9 mouse cellular contexts compared by ENCODE assay signal in the genomic region with DNA sequence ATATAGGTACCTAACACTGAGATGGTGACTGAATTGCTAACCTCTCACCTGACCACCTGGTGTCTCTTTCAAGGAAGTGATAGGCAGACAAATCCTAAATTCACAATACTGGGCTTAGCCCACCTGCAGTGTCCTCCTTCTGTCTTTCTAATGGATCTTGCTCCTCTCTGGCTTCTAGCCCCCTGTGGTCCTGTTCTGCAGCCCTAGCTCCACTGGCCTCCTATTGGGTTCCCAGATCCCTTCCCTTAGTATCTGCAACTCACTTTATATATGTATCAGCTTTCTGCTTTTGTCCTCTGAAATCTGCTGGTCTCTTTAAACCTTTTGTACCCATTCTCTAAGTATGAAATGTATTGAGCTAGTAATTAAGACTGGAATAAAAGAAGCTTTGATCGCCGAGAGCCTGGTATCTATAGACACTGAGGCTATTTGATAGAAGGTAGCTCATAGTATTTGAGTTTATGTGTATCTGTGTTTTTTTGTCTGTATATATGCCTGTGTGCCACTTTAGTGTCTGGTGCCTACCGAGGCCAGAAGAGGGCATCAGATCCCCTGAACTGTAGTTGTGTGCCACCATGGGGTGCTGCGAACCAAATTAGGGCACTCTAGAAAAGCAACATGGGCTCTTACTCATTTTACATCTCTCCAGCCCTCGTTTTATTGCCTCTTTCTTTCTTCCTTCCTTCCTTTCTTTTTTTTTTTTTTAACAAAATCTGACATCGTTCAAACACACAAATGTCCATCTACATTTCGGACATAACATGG. TPM values are rescaled to one million over a fixed set of nuclear protein-coding genes. Genes with fewer than 3 reads are reported as not detected.
DNase-seq lines count a peak whose midpoint lies in the region; ATAC-seq and TF ChIP-seq lines count a peak whose summit lies in the region.
"Had no signal": no experiment of that assay in that cellular context is flagged by ENCODE, and none has a peak within 500 bp of the region (broad histone marks: within the 10 kb centered on the region; RNA-seq: fewer than 3 reads in every experiment).

No protein-coding gene starts in this region.

- no peaks in the 10 kb centered on the region for H3K27me3 ChIP-seq in hindbrain, embryonic 13.5 days
- H3K27me3 ChIP-seq in hindbrain, embryonic 10.5 days (ENCODE audit: insufficient read depth, poor library complexity, severe bottlenecking): peaks cover 13% of the 10 kb centered on the region; the same call in 1 of the 2 replicates
- no peaks in the 10 kb centered on the region for H3K27me3 ChIP-seq in megakaryocyte, embryonic 14.5 days (replicated peaks)
- no peaks in the 10 kb centered on the region for H3K27me3 ChIP-seq in liver, embryonic 14.5 days (ENCODE audit: control insufficient read depth, insufficient read depth, low read length)
- H3K27me3 ChIP-seq in stomach, postnatal 0 days (ENCODE audit: control insufficient read depth, insufficient read depth, low read length): no peaks in the 10 kb centered on the region
- no peaks in the 10 kb centered on the region for H3K27me3 ChIP-seq in heart, embryonic 11.5 days (ENCODE audit: control insufficient read depth, insufficient read depth, low read length)
- H3K27me3 ChIP-seq: lung, embryonic 15.5 days had no signal

- no peak for TF ChIP-seq EP300 in liver, embryonic 14.5 days (IDR thresholded peaks at IDR 0.05; ENCODE audit: low read depth)
- TF ChIP-seq EP300 in stomach, postnatal 0 days (optimal IDR thresholded peaks at IDR 0.05): no peak

- H3K36me3 ChIP-seq in hindbrain, embryonic 13.5 days: no peaks in the 10 kb centered on the region
- peaks cover 3% of the 10 kb centered on the region; the same call in 1 of the 2 replicates for H3K36me3 ChIP-seq in hindbrain, embryonic 10.5 days
- H3K36me3 ChIP-seq in megakaryocyte, embryonic 14.5 days (replicated peaks; ENCODE audit: low read length): peaks cover 5% of the 10 kb centered on the region
- no peaks in the 10 kb centered on the region for H3K36me3 ChIP-seq in liver, embryonic 14.5 days (replicated peaks; ENCODE audit: control insufficient read depth, insufficient read depth, low read depth)
- no peaks in the 10 kb centered on the region for H3K36me3 ChIP-seq in stomach, postnatal 0 days (ENCODE audit: control insufficient read depth, insufficient read depth, low read length)
- no peaks in the 10 kb centered on the region for H3K36me3 ChIP-seq in heart, embryonic 11.5 days (ENCODE audit: control insufficient read depth, insufficient read depth, low read length)
- H3K36me3 ChIP-seq: G1E; lung, embryonic 15.5 days had no signal

- H3K9me3 ChIP-seq in hindbrain, embryonic 13.5 days: 0 out of 2 replicates have a peak, but pooled peaks cover 7% of the 10 kb centered on the region
- H3K9me3 ChIP-seq in hindbrain, embryonic 10.5 days: peaks cover 22% of the 10 kb centered on the region
- H3K9me3 ChIP-seq in megakaryocyte, embryonic 14.5 days: peaks cover 13% of the 10 kb centered on the region
- H3K9me3 ChIP-seq in liver, embryonic 14.5 days (ENCODE audit: control insufficient read depth, low read length): no peaks in the 10 kb centered on the region; the same call in 1 of the 2 replicates
- no peaks in the 10 kb centered on the region for H3K9me3 ChIP-seq in stomach, postnatal 0 days (ENCODE audit: control insufficient read depth, low read length)
- no peaks in the 10 kb centered on the region; the same call in 1 of the 2 replicates for H3K9me3 ChIP-seq in heart, embryonic 11.5 days (replicated peaks; ENCODE audit: control insufficient read depth, low read length)
- H3K9me3 ChIP-seq: lung, embryonic 15.5 days had no signal

- WGBS in hindbrain, embryonic 13.5 days: 80% methylated on average over 7 of the region's 7 CpGs
- 75% methylated on average over 7 of the region's 7 CpGs for WGBS in hindbrain, embryonic 10.5 days
- 84% methylated on average over 7 of the region's 7 CpGs for WGBS in liver, embryonic 14.5 days (ENCODE audit: insufficient replicate concordance)
- 88% methylated on average over 7 of the region's 7 CpGs for WGBS in stomach, postnatal 0 days
- 79% methylated on average over 7 of the region's 7 CpGs for WGBS in heart, embryonic 11.5 days (ENCODE audit: insufficient replicate concordance)

- no peak overlapping the region for H3K4me3 ChIP-seq in hindbrain, embryonic 13.5 days
- no peak overlapping the region for H3K4me3 ChIP-seq in hindbrain, embryonic 10.5 days
- peak overlapping the region; percentile 97 for H3K4me3 ChIP-seq in megakaryocyte, embryonic 14.5 days (replicated peaks)
- H3K4me3 ChIP-seq in liver, embryonic 14.5 days (ENCODE audit: insufficient read depth in 1 of 2, low read depth in 2 of 2, low read length in 2 of 2): no peak overlapping the region
- H3K4me3 ChIP-seq in stomach, postnatal 0 days (ENCODE audit: low read depth, low read length): no peak overlapping the region
- no peak overlapping the region for H3K4me3 ChIP-seq in heart, embryonic 11.5 days (ENCODE audit: low read depth, low read length)

- no peak for ATAC-seq in hindbrain, embryonic 13.5 days (ENCODE audit: low FRiP score)
- no peak for ATAC-seq in megakaryocyte, adult 5-6 weeks (ENCODE audit: poor library complexity, severe bottlenecking)
- no peak for ATAC-seq in liver, embryonic 14.5 days (ENCODE audit: insufficient read depth)
- no peak for ATAC-seq in stomach, postnatal 0 days (ENCODE audit: low FRiP score, low TSS enrichment)
- ATAC-seq in heart, embryonic 11.5 days (replicated peaks; ENCODE audit: insufficient number of reproducible peaks, low FRiP score, low TSS enrichment): no peak

- no peak for DNase-seq in hindbrain, embryonic 10.5 days (ENCODE audit: low spot score)
- no peak for DNase-seq in liver, embryonic 14.5 days (ENCODE audit: low read depth in 3 of 3, low spot score in 3 of 3)
- no peak for DNase-seq in stomach, postnatal 0 days (ENCODE audit: low spot score)

- peaks cover 21% of the 10 kb centered on the region for H3K4me1 ChIP-seq in hindbrain, embryonic 13.5 days (replicated peaks)
- peaks cover 18% of the 10 kb centered on the region for H3K4me1 ChIP-seq in hindbrain, embryonic 10.5 days (replicated peaks)
- H3K4me1 ChIP-seq in megakaryocyte, embryonic 14.5 days: peaks cover 19% of the 10 kb centered on the region
- H3K4me1 ChIP-seq in liver, embryonic 14.5 days (replicated peaks; ENCODE audit: control insufficient read depth in 2 of 2, insufficient read depth in 2 of 2, low read length in 1 of 2): peaks cover 0 to 10% of the 10 kb centered on the region in 2 experiments; a peak in 2 of 4 replicates
- H3K4me1 ChIP-seq in stomach, postnatal 0 days (replicated peaks; ENCODE audit: control insufficient read depth, insufficient read depth): no peaks in the 10 kb centered on the region; the same call in 1 of the 2 replicates
- peaks cover 6% of the 10 kb centered on the region; the same call in 1 of the 2 replicates for H3K4me1 ChIP-seq in heart, embryonic 11.5 days (ENCODE audit: control insufficient read depth, insufficient read depth, low read length)

- peak overlapping the region; percentile 69 for H3K4me2 ChIP-seq in hindbrain, embryonic 13.5 days
- peak overlapping the region; percentile 92 for H3K4me2 ChIP-seq in liver, embryonic 14.5 days (ENCODE audit: low read depth)
- no peak overlapping the region for H3K4me2 ChIP-seq in stomach, postnatal 0 days (replicated peaks; ENCODE audit: low read depth)
- no peak overlapping the region for H3K4me2 ChIP-seq in heart, embryonic 11.5 days

- 0 out of 2 replicates have a peak overlapping the region, but pooled peaks have one; percentile 99 for H3K27ac ChIP-seq in hindbrain, embryonic 13.5 days
- H3K27ac ChIP-seq in hindbrain, embryonic 10.5 days: no peak overlapping the region
- H3K27ac ChIP-seq in liver, embryonic 14.5 days: no peak overlapping the region
- no peak overlapping the region for H3K27ac ChIP-seq in stomach, postnatal 0 days (replicated peaks)
- no peak overlapping the region for H3K27ac ChIP-seq in heart, embryonic 11.5 days (ENCODE audit: low read depth, low read length)

- peak; percentile 16; the same call in 1 of the 2 replicates for TF ChIP-seq CTCF in liver, embryonic 14.5 days (IDR thresholded peaks at IDR 0.05; ENCODE audit: low read depth)
- TF ChIP-seq CTCF in stomach, postnatal 0 days (IDR thresholded peaks at IDR 0.05; ENCODE audit: low read depth): peak; percentile 27; the same call in 1 of the 2 replicates

- no peak overlapping the region for H3K9ac ChIP-seq in hindbrain, embryonic 13.5 days
- no peak overlapping the region for H3K9ac ChIP-seq in liver, embryonic 14.5 days (replicated peaks)
- no peak overlapping the region for H3K9ac ChIP-seq in stomach, postnatal 0 days (ENCODE audit: low read length)
- no peak overlapping the region for H3K9ac ChIP-seq in heart, embryonic 11.5 days (ENCODE audit: low read depth, low read length)

RNA-seq across cellular contexts. Expression of a gene that starts 0.8 kb away (rescaled TPM):
- 49.9 and 51.0 TPM in 2 replicates for polyA plus RNA-seq in hindbrain, embryonic 13.5 days (2015; fragmentation: Nextera tagmentation; extraction: Ambion mirVana)
- polyA plus RNA-seq in hindbrain, embryonic 10.5 days (2016; fragmentation: Nextera tagmentation; extraction: Ambion mirVana): 41.2 and 49.3 TPM in 2 replicates
- 1.1 and 3.3 TPM in 2 replicates for polyA plus RNA-seq in megakaryocyte, embryonic 14.5 days (2012; ENCODE audit: insufficient read depth, low replicate concordance)
- total RNA-seq in megakaryocyte, adult 5-6 weeks (2015): 54.7 and 56.7 TPM in 2 replicates
- total RNA-seq in megakaryocyte, adult 5-6 weeks (2017): 32.3 and 40.3 TPM in 2 replicates
- 10.4 and 14.5 TPM in 2 replicates for polyA plus RNA-seq in liver, embryonic 14.5 days (2012; rRNA removed)
- 11.0 and 12.5 TPM in 2 replicates for polyA plus RNA-seq in liver, embryonic 14.5 days (2014; fragmentation: Nextera tagmentation; extraction: Ambion mirVana)
- polyA plus RNA-seq in stomach, postnatal 0 days (2015; fragmentation: Nextera tagmentation; extraction: Ambion mirVana): 11.4 and 12.0 TPM in 2 replicates
- polyA plus RNA-seq in heart, embryonic 11.5 days (2014; fragmentation: Nextera tagmentation; extraction: Ambion mirVana): 29.8 and 31.1 TPM in 2 replicates

Comparison
In these comparisons a context has a peak if more than half of its experiments do, and no peak if none do; other contexts are left out.
1. H3K4me2 ChIP-seq: peak in hindbrain, embryonic 13.5 days (single experiment) and liver, embryonic 14.5 days (single experiment); none in stomach, postnatal 0 days (single experiment) and heart, embryonic 11.5 days (single experiment).